Mouse (Mus musculus) retina, adult 2 months (tissue): ENCODE measurements at regions not wholly inside any gene's neighbourhood (a gene's known extent, or its start where the extent isn't known, plus 50 kb on each side); places are given as distances from the start of the nearest gene placed in this dataset.

Experiments used
- DNase-seq: peaks from one replicate; pipeline ENCODE4 v3.0.0-alpha.2; 2012; ENCODE audit warnings: low read depth, low spot score

- DNase-seq: no peak
These were observed 439.2 kb downstream of the Tmem182 start for GRCm38 (mm10) chr1:41244627-41245026.

- no peak for DNase-seq
These were observed 458.8 kb downstream of the Tmem182 start for GRCm38 (mm10) chr1:41264214-41264613.

DNA sequence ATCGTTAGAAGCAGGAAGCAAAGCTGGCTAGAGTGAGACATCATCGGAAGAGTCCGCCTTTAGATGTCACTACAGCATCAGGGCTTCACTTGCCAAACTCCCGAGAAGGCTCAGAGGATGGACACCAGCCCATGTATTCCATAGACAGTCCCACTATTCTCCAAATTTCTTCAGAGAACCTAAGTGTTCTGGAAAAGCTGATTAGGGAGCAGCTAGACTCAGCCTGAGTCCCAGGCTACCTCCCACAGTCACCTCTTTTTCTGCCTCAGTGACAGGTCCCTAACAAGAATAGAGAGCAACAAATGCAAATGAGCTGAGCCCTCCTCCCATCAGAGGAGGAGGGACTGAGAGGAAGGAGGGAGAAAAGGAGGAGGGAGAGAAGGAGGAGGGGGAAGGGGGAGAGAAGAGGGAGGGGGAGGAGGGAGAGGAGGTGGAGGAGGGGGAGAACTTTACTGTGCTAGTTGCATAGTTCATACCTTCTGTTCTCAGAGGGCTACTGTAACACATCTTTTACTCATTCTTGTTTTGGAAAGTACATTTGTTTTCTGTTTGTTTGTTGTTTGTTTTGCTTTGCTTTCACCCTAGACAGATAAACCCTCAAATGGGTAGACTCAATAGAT, 465.8 kb downstream of the Tmem182 start:
- DNase-seq: no peak

DNA sequence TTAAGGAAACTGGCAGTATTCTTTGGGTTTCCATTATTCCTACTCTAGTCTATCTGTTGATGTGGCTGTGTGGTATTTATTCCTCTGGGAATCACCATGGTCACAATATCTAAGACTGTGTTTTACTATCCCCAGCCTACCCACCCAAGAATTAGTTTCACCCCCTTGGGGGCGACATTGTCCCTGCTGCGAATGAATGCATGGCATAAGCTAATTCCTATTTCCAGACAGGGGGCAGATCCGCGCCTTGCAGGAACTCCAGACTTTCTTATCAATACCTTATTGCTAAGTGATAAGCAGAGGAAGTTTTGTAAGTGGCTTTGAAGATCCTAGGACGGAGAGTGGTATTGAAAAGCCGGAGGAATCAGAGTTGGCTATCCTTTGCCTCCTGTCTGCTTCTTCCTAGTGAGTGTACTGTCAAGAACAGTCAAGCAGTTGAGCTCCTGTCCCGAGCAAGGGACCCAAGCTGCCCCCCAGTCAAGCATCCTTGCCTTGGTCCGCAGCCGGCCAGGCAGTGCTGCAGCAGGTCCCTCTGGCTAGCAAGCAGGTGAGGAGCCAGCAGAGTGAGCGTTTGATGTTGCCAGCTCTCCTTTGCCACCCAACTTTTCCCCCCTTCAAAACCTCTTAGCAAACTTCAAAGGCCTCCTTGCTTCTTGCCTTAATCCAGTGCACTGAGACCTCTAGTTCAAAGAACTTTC, 469.3 kb downstream of the Tmem182 start:
- DNase-seq: no peak

DNA sequence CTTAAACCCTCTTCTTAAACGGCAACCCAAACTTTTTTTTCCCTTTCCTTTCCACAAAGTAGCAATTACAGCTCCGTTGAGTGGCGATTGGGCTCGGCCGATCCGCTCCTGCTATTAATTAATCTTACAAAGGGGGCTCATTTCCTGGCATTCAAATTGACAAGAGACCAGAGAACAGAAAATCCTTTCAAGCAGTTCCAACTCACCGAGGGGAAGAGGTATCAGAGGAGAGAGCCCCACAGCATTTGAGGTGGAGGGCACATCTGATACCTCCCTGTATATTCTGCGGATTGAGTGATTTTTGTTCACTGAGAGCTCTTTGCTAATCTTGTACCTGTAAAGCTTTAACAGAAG, 469.8 kb downstream of the Tmem182 start:
- DNase-seq: no peak

- DNase-seq: no peak
These were observed 470.2 kb downstream of the Tmem182 start for GRCm38 (mm10) chr1:41275642-41276041.

- DNase-seq: no peak
These were observed 470.9 kb downstream of the Tmem182 start for GRCm38 (mm10) chr1:41276303-41276702.

DNA sequence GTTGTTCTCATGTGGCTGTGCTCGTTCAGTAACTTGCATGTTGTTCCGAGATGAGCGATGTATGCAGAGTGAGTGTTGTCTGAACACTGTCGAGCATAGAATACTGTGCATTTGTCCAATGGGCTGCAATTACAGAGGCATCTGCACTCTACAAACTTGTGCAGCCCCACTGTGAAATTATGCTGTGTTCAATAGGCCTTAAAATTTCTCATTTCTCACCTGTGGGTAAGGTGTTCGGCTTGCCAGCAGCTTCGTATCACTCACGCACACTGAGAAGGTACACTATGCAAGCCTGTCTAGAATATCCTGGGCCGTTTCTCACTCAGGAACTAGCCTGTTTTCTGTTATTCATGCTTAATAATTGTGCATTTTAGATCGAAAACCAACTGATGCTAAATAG, 479.8 kb downstream of the Tmem182 start:
- no peak for DNase-seq

GRCm38 (mm10) chr1:41286221-41286620, 480.8 kb downstream of the Tmem182 start:
- no peak for DNase-seq

GRCm38 (mm10) chr1:41326861-41327480, 521.6 kb downstream of the Tmem182 start:
- DNase-seq: no peak

GRCm38 (mm10) chr1:41349798-41350758, 544.7 kb downstream of the Tmem182 start:
- DNase-seq: no peak

- DNase-seq: no peak
These were observed 553.7 kb downstream of the Tmem182 start for GRCm38 (mm10) chr1:41359061-41359460.

GRCm38 (mm10) chr1:41361512-41361911, 556.1 kb downstream of the Tmem182 start:
- no peak for DNase-seq

- no peak for DNase-seq
These were observed 574.6 kb downstream of the Tmem182 start for GRCm38 (mm10) chr1:41380013-41380412.

DNA sequence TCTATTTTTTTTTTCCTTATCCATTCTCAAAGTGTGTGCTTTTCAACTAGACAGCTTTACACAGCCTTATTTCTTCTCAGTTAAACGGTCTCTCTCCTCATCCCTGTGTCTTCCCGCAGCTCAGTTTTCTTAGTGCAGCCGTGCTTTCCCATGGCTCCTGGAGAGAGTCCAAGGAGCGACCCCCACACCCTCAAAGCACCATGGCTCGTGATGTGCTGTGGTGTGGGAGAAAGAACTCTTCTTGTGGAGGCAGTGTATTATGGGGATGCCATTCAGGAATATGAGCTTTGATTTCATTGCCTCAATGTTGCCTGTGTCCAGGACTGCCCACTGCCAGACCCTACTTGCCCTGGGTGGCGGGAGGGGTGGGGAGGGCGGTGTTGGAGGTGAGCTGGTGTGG, 576.1 kb downstream of the Tmem182 start:
- DNase-seq: no peak

DNA sequence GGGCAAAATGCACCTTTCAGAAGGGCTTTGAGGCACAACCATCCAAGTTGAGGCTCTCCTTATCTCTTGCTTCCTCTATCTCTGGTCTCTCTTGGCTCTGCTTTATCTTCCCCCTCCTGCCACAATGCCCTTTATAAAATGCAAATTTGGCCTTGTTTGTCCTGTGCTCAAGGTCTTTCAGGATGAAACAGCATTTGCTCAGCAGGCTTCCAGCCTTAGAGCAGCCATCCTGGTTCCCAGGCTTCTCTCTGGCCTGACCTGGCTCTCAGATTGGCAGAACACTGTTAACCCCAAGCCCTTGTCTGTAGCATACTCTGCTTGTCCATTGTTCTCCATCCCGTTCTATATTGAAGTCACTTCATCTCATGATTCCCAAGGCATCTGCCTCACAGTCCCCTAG, 579.3 kb downstream of the Tmem182 start:
- no peak for DNase-seq

- DNase-seq: no peak
These were observed 581.0 kb downstream of the Tmem182 start for GRCm38 (mm10) chr1:41386435-41386834.

DNA sequence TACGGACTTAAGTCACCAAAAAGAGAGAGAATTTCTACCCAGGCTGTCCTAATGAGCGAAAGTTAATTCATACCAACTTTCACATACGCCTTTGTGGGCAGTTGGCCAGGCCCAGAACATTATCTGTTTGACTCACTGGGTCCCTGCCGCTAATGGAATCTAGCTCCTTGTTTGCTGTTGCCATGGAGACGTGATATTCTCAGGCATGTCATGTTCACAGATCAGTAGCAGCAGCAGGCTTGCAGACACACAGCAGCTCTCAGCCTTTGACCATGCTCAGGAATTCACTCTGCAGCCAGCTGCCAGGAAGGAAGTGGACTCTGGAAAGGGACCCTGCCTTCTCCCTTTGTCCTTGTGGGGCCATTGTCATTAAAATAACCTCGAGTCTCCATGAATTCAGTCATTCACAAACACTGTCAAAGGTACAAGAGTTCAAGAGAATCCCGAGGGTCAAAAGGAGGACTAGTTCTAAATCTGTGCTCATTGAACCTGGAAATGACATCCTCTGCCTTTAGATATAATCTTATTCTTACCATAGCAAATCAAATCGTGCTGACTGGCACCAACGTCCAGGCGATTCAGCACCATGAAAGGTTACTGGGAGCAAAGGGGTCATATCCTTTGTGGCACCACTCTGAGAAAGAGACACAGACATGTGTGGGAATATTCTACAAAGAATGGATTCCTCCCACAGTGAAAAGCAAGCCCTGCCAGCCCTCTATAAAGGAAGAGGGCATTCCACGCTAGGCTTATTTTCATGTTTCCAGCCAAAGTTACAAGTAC, 584.9 kb downstream of the Tmem182 start:
- no peak for DNase-seq

DNA sequence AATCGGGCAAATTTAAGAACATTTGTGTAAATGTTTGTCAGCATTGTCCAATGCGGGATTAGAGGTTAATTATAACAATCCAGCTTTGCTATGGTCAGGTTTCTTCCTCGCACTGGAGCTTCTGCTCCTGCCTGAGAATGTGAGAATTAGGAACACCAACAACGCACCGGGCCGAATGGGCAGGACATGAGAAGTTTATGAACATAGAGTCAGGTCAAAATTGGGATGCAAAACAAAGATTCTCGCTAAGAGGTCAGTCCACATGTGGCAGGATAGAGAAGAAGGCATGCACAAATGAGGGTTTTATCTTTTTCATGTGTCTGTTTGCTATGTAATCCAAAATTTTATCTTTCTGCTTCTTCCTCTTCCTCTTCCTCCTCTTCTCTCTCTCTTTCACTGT, 585.7 kb downstream of the Tmem182 start:
- no peak for DNase-seq

- no peak for DNase-seq
These were observed 587.9 kb downstream of the Tmem182 start for GRCm38 (mm10) chr1:41393287-41393686.

- no peak for DNase-seq
These were observed 589.7 kb downstream of the Tmem182 start for GRCm38 (mm10) chr1:41395081-41395480.
